Mouse (Mus musculus) lung, postnatal 25 days (tissue): Measurements from ENCODE around the gene Igdcc3.
A peak's percentile ranks its signal among the peaks of the same experiment; 100 is the strongest.

ENCODE experiments used
- DNase-seq: peaks from one replicate; pipeline ENCODE4 v3.0.0; 2022; ENCODE audit warnings: low spot score

Gene Igdcc3

DNA sequence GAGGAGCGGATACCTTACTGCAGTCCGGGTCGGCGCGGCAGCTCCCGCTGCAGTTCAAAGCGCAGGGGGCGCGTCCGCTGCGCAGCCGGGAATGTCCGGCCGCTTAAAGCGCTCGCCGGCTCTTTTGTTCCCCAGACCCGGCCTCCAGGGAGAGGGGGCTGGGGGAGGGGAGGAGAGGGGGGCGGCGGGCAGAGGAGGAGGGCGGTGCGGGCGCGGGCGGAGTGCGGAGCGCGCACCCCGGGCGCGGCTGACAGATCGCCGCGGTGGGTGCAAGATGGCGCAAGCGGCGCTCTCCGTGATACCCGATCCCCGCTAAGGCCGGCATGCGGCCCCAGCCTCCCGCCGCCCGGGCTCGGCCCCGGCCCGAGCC lies at the start of gene Igdcc3:
Gene Igdcc3 (plus strand): TSS at position 254 of the 370 bp plus-strand sequence.
- no peak for DNase-seq

- no peak for DNase-seq
Observed at GRCm38 (mm10) chr9:65094237-65094636, 46.8 kb upstream of the Igdcc3 start.

GRCm38 (mm10) chr9:65100991-65101685 lies 39.9 kb upstream of the Igdcc3 start, which contains the start of gene Igdcc4:
Igdcc4 (plus strand) TSS chr9:65101486.
- no peak for DNase-seq

DNA sequence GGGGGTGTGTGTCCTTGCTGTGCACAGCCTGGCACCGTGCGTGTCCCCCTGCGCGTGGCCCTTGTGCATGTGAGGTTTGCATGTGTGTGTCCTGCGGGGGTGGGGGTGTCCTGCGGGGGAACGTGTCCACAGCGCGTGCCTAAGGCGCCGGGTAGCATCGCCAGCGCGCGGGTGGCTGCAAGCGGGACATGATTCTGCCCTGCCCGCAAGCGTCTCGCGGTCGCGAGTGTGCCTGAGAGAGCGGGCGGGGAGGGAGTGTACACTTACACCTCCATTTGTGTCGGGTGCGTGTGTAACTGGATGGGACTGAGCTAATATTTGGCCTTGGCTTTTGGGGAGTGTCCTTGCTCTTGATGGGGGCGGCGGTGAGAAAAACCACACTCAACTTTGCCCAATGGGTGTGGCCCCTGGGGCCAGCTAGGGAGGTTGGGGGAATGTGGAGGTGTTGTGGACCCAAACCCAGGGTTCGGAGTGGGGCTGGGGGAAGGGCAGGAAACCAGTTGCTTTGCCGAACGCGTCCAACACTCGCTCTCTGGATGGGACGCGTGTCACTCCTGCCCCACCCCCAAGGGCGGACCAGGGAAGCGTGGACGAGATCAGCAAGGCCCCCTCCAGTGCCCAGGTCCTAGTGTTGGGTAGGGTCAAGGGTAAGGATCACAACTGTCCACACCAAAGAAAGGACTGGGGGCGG lies 39.2 kb upstream of the Igdcc3 start:
- DNase-seq = no peak

GRCm38 (mm10) chr9:65102377-65103172 lies 38.4 kb upstream of the Igdcc3 start:
- DNase-seq = no peak

- DNase-seq = no peak
Observed at GRCm38 (mm10) chr9:65103173-65103752, 37.7 kb upstream of the Igdcc3 start.

GRCm38 (mm10) chr9:65106821-65107220 lies 34.2 kb upstream of the Igdcc3 start:
- DNase-seq = no peak

DNA sequence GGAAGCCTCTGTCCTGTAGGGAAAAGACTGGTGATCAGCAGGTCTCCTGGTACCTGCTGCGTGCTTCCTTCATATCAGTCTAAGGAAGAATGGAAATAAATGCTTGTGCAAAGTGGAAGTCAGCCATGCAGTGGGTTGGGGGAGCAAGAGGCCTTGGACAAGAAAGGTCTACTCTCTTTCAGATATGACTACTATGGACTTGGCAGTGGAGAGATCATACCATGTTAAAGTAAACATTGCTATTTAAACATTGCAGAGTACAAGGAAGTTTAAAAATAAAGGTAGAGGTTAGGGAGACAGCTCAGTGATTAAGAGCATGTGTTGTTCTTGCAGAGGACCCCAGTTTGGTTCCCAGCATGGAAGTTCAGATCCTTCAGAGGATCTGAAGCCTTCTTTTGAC lies 33.1 kb upstream of the Igdcc3 start:
- DNase-seq = no peak

GRCm38 (mm10) chr9:65109132-65110072 lies 31.6 kb upstream of the Igdcc3 start:
- DNase-seq = no peak

DNA sequence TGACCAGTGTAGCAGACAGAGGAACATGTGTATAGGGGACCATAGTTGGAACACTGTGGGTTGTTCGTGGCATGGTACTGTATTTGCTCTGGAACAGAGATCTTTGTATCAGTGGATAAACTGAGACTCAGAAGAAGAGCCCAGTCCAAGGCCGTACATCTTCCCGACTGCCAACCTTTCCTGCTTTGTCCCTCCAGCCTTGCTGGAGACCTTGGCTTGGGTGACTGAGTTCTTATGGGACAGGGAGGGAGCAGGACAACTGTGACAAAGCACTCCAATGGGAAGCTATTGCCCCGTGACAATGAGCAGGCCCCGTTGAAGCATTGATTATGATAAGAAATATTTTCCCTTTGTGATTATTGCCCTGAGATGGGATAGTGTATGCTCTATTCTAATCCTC lies 29.3 kb upstream of the Igdcc3 start:
- no peak for DNase-seq

- no peak for DNase-seq
Observed at GRCm38 (mm10) chr9:65113694-65114093, 27.3 kb upstream of the Igdcc3 start.

DNA sequence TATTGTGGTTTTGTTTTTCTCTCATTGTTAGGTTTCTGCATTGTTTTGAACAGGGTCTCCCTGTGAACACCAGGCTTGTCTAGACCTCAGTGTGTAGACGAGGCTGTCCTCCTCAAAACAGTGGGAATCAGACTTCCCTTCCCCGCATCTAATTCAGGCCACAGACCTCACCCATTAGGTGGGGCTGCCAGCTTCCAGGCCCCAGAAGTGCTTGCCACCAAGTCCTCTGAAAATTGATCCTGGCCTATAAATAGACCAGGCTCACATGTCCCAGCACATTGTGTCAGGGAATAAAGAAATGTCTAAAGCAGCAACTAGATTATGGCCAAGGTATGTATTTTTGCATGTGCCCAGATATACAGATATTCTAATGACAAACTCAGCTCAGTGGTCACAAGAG lies 25.1 kb upstream of the Igdcc3 start:
- DNase-seq = no peak

GRCm38 (mm10) chr9:65117516-65117915 lies 23.5 kb upstream of the Igdcc3 start:
- no peak for DNase-seq

- peak; percentile 68 for DNase-seq
Observed at GRCm38 (mm10) chr9:65120935-65121334, 20.1 kb upstream of the Igdcc3 start.

DNA sequence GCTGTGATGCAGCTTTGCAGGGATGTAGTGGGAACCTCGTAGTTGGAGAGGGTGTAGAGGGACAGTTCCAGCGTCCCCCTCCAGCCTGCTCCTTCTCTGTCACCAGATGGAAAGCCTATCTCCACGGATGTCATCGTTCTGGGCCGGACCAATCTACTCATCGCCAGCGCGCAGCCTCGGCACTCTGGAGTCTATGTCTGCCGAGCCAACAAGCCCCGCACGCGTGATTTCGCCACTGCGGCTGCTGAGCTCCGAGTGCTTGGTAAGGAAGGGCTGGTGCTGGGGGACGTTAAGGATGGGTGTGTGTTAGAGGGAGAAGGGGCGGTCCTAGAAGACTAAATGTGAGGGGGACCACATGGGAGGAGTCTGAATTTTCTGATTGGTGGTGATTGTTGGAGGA lies 18.4 kb upstream of the Igdcc3 start:
- DNase-seq = no peak

DNA sequence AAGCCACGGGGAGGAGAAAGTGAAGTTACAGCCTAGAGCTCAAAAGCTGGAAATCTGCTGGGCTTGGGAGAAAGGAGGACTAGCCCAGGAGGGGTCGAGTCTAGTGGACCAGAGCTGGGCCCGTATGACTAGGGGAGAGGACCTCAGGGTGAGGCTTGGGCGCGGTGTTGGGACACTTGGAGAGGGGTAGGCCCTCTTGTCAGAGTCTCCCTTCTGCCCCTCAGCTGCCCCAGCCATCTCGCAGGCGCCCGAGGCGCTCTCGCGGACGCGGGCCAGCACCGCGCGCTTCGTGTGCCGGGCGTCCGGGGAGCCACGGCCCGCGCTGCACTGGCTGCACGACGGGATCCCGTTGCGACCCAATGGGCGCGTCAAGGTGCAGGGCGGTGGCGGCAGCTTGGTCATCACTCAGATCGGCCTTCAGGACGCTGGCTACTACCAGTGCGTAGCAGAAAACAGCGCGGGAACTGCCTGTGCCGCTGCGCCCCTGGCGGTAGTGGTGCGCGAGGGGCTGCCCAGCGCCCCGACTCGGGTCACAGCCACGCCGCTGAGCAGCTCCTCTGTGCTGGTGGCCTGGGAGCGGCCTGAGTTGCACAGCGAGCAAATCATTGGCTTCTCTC lies 17.3 kb upstream of the Igdcc3 start:
- DNase-seq = no peak

DNA sequence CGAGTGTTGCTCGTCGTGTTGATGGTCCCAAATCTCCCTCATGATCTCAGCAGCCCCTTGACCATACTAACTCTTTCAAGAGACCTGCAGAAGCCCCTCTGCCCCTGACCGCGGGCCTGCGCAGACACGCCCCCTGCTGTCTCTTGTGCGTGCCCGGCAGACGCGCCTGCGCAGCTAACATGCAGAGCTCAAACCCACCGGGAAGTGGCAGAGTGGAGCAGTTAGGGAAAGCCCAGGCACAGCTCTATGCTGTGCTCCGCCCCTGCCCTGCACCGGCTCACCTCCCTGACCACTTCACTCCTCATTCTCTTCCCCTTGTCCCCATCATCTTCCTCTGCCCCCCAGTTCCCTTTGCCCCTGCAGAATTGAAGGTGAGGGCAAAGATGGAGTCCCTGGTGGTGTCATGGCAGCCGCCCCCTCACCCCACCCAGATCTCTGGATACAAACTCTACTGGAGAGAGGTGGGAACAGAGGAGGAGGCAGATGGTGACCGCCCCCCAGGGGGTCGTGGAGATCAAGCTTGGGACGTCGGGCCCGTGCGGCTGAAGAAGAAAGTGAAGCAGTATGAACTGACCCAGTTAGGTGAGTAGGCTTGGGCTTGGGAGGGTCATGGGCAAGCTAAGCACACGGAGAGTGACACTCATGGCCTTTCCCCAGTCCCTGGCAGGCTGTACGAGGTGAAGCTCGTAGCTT lies 12.7 kb upstream of the Igdcc3 start:
- peak; percentile 26 for DNase-seq

DNA sequence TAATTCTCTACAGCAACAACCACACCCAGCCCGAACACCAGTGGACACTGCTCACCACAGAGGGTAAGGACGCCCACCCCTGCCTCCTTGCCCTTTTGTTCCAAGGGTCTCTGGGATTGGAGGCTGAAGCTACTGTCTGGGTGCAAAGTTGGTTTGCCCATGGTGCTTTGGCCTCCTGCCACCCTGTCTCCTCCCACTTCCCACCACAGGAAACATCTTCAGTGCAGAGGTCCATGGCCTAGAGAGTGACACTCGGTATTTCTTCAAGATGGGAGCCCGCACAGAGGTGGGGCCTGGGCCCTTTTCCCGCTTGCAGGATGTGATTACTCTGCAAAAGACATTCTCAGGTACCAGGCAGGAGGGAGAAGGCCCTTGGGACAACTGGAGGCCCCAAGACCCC lies 9.3 kb upstream of the Igdcc3 start:
- DNase-seq = no peak

DNA sequence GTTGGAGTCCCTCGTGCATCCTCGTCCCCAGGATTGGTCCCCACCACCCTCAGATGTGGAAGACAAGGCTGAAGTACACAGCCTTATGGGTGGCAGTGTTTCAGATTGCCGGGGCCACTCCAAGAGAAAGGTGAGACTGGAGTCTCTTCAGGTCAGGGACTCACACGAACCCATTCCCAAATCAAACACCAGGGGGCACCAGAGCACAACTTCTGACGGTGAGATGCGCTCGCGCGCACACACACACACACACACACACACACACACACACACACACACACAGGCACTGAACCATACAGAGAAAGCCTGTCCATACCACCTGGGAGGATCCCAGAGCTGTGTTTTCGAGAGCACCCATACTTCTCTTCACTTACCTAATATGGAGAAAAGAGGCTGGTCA lies 7.2 kb upstream of the Igdcc3 start:
- DNase-seq = peak; percentile 60

GRCm38 (mm10) chr9:65135126-65135525 lies 5.9 kb upstream of the Igdcc3 start:
- DNase-seq = no peak
